Mouse (Mus musculus): ENCODE data around the gene Itgb7. TPM values are rescaled to one million over a fixed set of nuclear protein-coding genes. Genes with fewer than 3 reads are reported as not detected.

The Itgb7 gene
- polyA plus RNA-seq, 1 experiment from 2014 or later: 5.6 TPM

DNA sequence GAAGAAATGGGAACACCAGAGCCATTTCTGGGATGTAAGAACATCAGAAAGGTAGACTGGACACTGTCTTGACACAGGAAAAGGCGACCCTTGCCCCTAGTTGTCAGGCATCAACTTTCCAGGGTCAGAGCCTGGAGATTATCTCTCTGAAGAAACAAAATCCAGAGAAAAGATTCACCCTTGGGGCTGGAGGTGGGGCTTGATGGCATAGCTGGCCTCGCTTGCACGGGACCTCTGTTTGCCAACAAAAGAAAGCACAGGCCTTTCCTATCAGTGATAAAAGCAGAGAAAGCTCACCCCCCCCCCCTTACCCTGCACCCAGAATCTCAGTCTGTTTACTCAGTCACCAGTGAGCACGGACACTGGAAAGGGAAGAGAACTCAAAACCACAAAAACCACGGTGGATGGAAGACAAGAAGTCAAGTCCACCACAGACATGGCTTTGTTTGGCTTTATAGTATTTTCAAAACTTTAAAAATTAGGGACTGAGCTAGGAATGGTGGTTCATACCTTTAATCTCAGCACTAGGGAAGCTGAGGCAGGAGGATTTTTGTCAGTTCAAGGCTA lies 38.8 kb downstream of the Itgb7 start:
- Histone ChIP-seq H3K27ac (ENCODE audit: low read length) (peak overlapping the region; percentile 15; the same call in 1 of the 2 replicates), H3K36me3 (ENCODE audit: control insufficient read depth, insufficient read depth, low read length) (0 out of 2 replicates have a peak, but pooled peaks cover under 1% of the 10 kb centered on the region), H3K4me3 (replicated peaks; ENCODE audit: low read length) (no peak overlapping the region), H3K4me2 (ENCODE audit: low read depth, low read length) (no peak overlapping the region), H3K27me3 (ENCODE audit: control insufficient read depth, insufficient read depth, low read length) (no peaks in the 10 kb centered on the region), H3K9me3 (replicated peaks; ENCODE audit: control insufficient read depth, low read length) (no peaks in the 10 kb centered on the region), H3K4me1 (ENCODE audit: control insufficient read depth, insufficient read depth, low read length) (peaks cover 9% of the 10 kb centered on the region; the same call in 1 of the 2 replicates), H3K9ac (ENCODE audit: low read length) (peak overlapping the region; percentile 30; the same call in 1 of the 2 replicates)
- ATAC-seq (ENCODE audit: insufficient read depth, low FRiP score): no peak
- WGBS: 38% methylated on average over 5 of the region's 5 CpGs

GRCm38 (mm10) chr15:102192271-102192812 lies 39.4 kb downstream of the Itgb7 start:
- 52% methylated on average over 7 of the region's 7 CpGs for WGBS
- Histone ChIP-seq H3K36me3 (ENCODE audit: control insufficient read depth, insufficient read depth, low read length) (0 out of 2 replicates have a peak, but pooled peaks cover 3% of the 10 kb centered on the region), H3K27ac (ENCODE audit: low read length) (peak overlapping the region; percentile 15; the same call in 1 of the 2 replicates), H3K4me3 (replicated peaks; ENCODE audit: low read length) (no peak overlapping the region), H3K4me1 (ENCODE audit: control insufficient read depth, insufficient read depth, low read length) (peaks cover 9% of the 10 kb centered on the region; the same call in 1 of the 2 replicates), H3K9me3 (replicated peaks; ENCODE audit: control insufficient read depth, low read length) (no peaks in the 10 kb centered on the region), H3K9ac (ENCODE audit: low read length) (no peak overlapping the region), H3K4me2 (ENCODE audit: low read depth, low read length) (no peak overlapping the region), H3K27me3 (ENCODE audit: control insufficient read depth, insufficient read depth, low read length) (no peaks in the 10 kb centered on the region)
- ATAC-seq (ENCODE audit: insufficient read depth, low FRiP score): no peak

DNA sequence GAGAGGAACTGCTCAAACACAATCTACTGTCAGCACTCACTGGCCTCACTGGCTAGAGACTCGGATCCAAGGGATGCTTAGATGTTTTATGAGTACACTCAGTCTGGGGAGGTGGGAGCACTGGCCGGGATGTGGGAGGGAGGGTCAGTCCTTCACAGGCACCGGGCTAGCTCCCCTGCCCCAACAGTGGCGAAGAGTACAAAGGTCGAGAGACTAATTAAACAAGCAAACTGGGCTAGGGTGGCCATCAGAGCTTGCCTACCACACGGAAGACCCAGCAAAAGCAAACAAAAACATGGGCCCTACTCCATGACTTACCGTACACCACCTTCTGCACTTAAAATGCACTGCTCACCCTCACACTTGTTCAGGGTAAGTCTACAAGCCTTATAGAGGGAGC lies 40.0 kb downstream of the Itgb7 start:
- no peak overlapping the region for H3K4me2 ChIP-seq (ENCODE audit: low read depth, low read length)
- H3K4me3 ChIP-seq (replicated peaks; ENCODE audit: low read length): no peak overlapping the region
- H3K27me3 ChIP-seq (ENCODE audit: control insufficient read depth, insufficient read depth, low read length): no peaks in the 10 kb centered on the region
- H3K9me3 ChIP-seq (replicated peaks; ENCODE audit: control insufficient read depth, low read length): no peaks in the 10 kb centered on the region
- H3K4me1 ChIP-seq (ENCODE audit: control insufficient read depth, insufficient read depth, low read length): peaks cover 9% of the 10 kb centered on the region; the same call in 1 of the 2 replicates
- 42% methylated on average over 7 of the region's 7 CpGs for WGBS
- ATAC-seq (ENCODE audit: insufficient read depth, low FRiP score): no peak
- no peak overlapping the region for H3K9ac ChIP-seq (ENCODE audit: low read length)
- H3K27ac ChIP-seq (ENCODE audit: low read length): no peak overlapping the region
- H3K36me3 ChIP-seq (ENCODE audit: control insufficient read depth, insufficient read depth, low read length): 0 out of 2 replicates have a peak, but pooled peaks cover 3% of the 10 kb centered on the region

- Histone ChIP-seq H3K9ac (ENCODE audit: low read length) (no peak overlapping the region), H3K4me1 (ENCODE audit: control insufficient read depth, insufficient read depth, low read length) (peaks cover 9% of the 10 kb centered on the region; the same call in 1 of the 2 replicates), H3K27ac (ENCODE audit: low read length) (no peak overlapping the region), H3K4me3 (replicated peaks; ENCODE audit: low read length) (no peak overlapping the region), H3K9me3 (replicated peaks; ENCODE audit: control insufficient read depth, low read length) (no peaks in the 10 kb centered on the region), H3K27me3 (ENCODE audit: control insufficient read depth, insufficient read depth, low read length) (no peaks in the 10 kb centered on the region), H3K36me3 (ENCODE audit: control insufficient read depth, insufficient read depth, low read length) (0 out of 2 replicates have a peak, but pooled peaks cover 3% of the 10 kb centered on the region), H3K4me2 (ENCODE audit: low read depth, low read length) (no peak overlapping the region)
- no peak for ATAC-seq (ENCODE audit: insufficient read depth, low FRiP score)
- WGBS: 46% methylated on average over 6 of the region's 6 CpGs
These were observed 42.9 kb downstream of the Itgb7 start for GRCm38 (mm10) chr15:102188883-102189282.

GRCm38 (mm10) chr15:102188096-102188495 lies 43.6 kb downstream of the Itgb7 start:
- Histone ChIP-seq H3K36me3 (ENCODE audit: control insufficient read depth, insufficient read depth, low read length) (0 out of 2 replicates have a peak, but pooled peaks cover 3% of the 10 kb centered on the region), H3K9me3 (replicated peaks; ENCODE audit: control insufficient read depth, low read length) (no peaks in the 10 kb centered on the region), H3K27ac (ENCODE audit: low read length) (no peak overlapping the region), H3K4me1 (ENCODE audit: control insufficient read depth, insufficient read depth, low read length) (peaks cover 9% of the 10 kb centered on the region; the same call in 1 of the 2 replicates), H3K4me2 (ENCODE audit: low read depth, low read length) (no peak overlapping the region), H3K4me3 (replicated peaks; ENCODE audit: low read length) (no peak overlapping the region), H3K27me3 (ENCODE audit: control insufficient read depth, insufficient read depth, low read length) (no peaks in the 10 kb centered on the region), H3K9ac (ENCODE audit: low read length) (peak overlapping the region; percentile 9; the same call in 1 of the 2 replicates)
- no peak for ATAC-seq (ENCODE audit: insufficient read depth, low FRiP score)
- WGBS: 75% methylated on average over 10 of the region's 10 CpGs

DNA sequence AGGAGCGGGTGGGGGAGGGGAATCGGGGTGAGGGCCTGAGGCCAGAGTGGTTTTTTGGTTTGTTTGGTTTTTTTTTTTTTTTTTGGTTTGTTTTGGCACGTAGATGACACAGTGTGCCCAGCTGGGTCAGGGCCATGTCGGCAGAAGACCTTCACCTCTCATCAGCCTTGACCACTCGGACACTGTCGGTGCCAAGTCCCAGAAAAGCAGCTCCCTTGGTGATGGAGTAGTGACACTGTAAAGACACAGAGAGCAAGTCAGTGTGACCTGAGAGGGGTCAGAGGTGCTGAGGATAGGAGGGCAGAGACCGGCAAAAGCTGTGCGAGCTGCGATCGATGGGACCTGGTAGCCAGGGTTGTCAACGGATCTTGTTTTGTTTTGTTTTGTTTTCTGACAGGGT lies 45.5 kb downstream of the Itgb7 start:
- H3K36me3 ChIP-seq (ENCODE audit: control insufficient read depth, insufficient read depth, low read length): 0 out of 2 replicates have a peak, but pooled peaks cover 3% of the 10 kb centered on the region
- H3K9me3 ChIP-seq (replicated peaks; ENCODE audit: control insufficient read depth, low read length): no peaks in the 10 kb centered on the region
- no peak overlapping the region for H3K4me2 ChIP-seq (ENCODE audit: low read depth, low read length)
- H3K4me1 ChIP-seq (ENCODE audit: control insufficient read depth, insufficient read depth, low read length): 0 out of 2 replicates have a peak, but pooled peaks cover 2% of the 10 kb centered on the region
- no peak for ATAC-seq (ENCODE audit: insufficient read depth, low FRiP score)
- H3K27me3 ChIP-seq (ENCODE audit: control insufficient read depth, insufficient read depth, low read length): no peaks in the 10 kb centered on the region
- H3K4me3 ChIP-seq (replicated peaks; ENCODE audit: low read length): no peak overlapping the region
- H3K27ac ChIP-seq (ENCODE audit: low read length): no peak overlapping the region
- WGBS: 76% methylated on average over 11 of the region's 11 CpGs
- no peak overlapping the region for H3K9ac ChIP-seq (ENCODE audit: low read length)

DNA sequence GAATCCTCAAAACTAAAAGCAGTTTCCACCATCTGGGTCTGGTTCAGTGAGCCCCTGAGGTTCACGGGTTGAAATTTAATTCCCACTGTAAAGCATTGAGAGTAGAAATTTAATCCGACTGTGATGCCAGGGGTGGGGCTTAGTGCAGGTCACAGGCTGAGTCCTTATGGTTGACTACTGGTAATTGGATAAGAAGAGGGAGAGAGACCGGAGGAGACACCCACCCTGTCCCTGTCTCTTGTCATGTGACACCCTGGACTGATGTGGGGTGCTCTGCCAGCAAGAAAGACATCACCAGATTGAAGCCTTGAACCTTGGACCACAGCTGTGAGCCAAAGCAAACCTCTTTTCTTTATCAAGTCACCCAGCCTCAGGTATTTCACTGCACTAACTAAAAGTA lies 48.7 kb downstream of the Itgb7 start:
- no peak for ATAC-seq (ENCODE audit: insufficient read depth, low FRiP score)
- H3K4me1 ChIP-seq (ENCODE audit: control insufficient read depth, insufficient read depth, low read length): no peaks in the 10 kb centered on the region
- H3K9ac ChIP-seq (ENCODE audit: low read length): no peak overlapping the region
- WGBS: 81% methylated on average over 3 of the region's 3 CpGs
- no peak overlapping the region for H3K4me3 ChIP-seq (replicated peaks; ENCODE audit: low read length)
- no peak overlapping the region for H3K27ac ChIP-seq (ENCODE audit: low read length)
- H3K27me3 ChIP-seq (ENCODE audit: control insufficient read depth, insufficient read depth, low read length): no peaks in the 10 kb centered on the region
- H3K9me3 ChIP-seq (replicated peaks; ENCODE audit: control insufficient read depth, low read length): no peaks in the 10 kb centered on the region
- H3K4me2 ChIP-seq (ENCODE audit: low read depth, low read length): no peak overlapping the region
- H3K36me3 ChIP-seq (ENCODE audit: control insufficient read depth, insufficient read depth, low read length): 0 out of 2 replicates have a peak, but pooled peaks cover 3% of the 10 kb centered on the region

DNA sequence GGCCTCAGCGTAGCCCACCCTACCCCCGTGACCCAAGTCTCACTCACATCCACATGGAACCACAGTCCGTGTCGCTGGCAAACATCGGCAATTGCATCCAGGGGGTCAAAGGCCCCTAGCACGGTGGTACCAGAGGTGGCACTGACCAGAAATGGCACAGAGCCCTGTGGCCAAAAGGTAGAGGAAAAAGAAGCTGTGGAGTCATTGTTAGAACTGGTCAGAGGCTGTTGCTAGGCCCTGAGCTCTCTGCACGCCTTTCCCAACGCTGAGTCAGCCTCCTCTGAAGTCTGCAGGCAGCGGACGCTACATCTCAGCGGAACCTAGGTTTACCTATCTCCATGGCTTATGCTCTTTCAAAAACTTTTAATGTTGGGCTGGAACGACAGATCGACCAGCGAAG lies 51.8 kb downstream of the Itgb7 start:
- H3K27me3 ChIP-seq (ENCODE audit: control insufficient read depth, insufficient read depth, low read length): no peaks in the 10 kb centered on the region
- no peaks in the 10 kb centered on the region for H3K4me1 ChIP-seq (ENCODE audit: control insufficient read depth, insufficient read depth, low read length)
- no peak for ATAC-seq (ENCODE audit: insufficient read depth, low FRiP score)
- H3K36me3 ChIP-seq (ENCODE audit: control insufficient read depth, insufficient read depth, low read length): no peaks in the 10 kb centered on the region; the same call in 1 of the 2 replicates
- 87% methylated on average over 14 of the region's 14 CpGs for WGBS
- no peak overlapping the region for H3K27ac ChIP-seq (ENCODE audit: low read length)
- H3K9me3 ChIP-seq (replicated peaks; ENCODE audit: control insufficient read depth, low read length): no peaks in the 10 kb centered on the region
- no peak overlapping the region for H3K4me3 ChIP-seq (replicated peaks; ENCODE audit: low read length)
- no peak overlapping the region for H3K4me2 ChIP-seq (ENCODE audit: low read depth, low read length)
- no peak overlapping the region for H3K9ac ChIP-seq (ENCODE audit: low read length)

DNA sequence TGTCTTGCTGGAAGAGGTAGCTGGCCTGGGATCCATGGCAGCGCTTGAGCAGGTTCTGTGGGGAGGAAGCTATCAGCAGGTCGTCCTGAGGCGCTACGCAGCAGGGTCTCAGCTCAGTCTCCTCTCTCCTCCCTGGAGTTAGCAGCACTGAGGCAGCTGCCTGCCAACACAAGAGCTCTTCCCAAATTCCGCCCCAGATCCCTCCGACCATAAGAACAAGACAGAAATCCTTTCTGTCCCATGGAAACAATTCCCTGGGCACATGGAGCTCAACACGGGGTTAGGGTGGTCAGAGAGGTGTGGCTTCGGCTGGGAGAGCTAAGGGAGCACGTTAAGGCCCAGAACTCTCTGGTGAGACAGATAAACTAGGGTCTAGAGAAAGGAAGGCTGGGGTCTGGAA lies 52.6 kb downstream of the Itgb7 start:
- Histone ChIP-seq H3K27me3 (ENCODE audit: control insufficient read depth, insufficient read depth, low read length) (no peaks in the 10 kb centered on the region), H3K4me2 (ENCODE audit: low read depth, low read length) (no peak overlapping the region), H3K4me1 (ENCODE audit: control insufficient read depth, insufficient read depth, low read length) (no peaks in the 10 kb centered on the region), H3K27ac (ENCODE audit: low read length) (no peak overlapping the region), H3K9ac (ENCODE audit: low read length) (no peak overlapping the region), H3K9me3 (replicated peaks; ENCODE audit: control insufficient read depth, low read length) (no peaks in the 10 kb centered on the region), H3K36me3 (ENCODE audit: control insufficient read depth, insufficient read depth, low read length) (no peaks in the 10 kb centered on the region; the same call in 1 of the 2 replicates), H3K4me3 (replicated peaks; ENCODE audit: low read length) (no peak overlapping the region)
- no peak for ATAC-seq (ENCODE audit: insufficient read depth, low FRiP score)
- WGBS: 74% methylated on average over 9 of the region's 9 CpGs
